Comparison of ENCODE assay signal across 17 mouse cellular contexts in genomic region chr6:97317956-97318355, GRCm38 (mm10).
"Had no signal": no experiment of that assay in that cellular context is flagged by ENCODE, and none has a peak within 500 bp of the region (broad histone marks: within the 10 kb centered on the region; RNA-seq: fewer than 3 reads in every experiment).

No protein-coding gene starts in this region.

- H3K4me1 ChIP-seq: midbrain, embryonic 15.5 days; neural tube, embryonic 13.5 days; stomach, embryonic 15.5 days had no signal

- H3K9ac ChIP-seq: kidney, embryonic 15.5 days; liver, embryonic 15.5 days; midbrain, embryonic 15.5 days; neural tube, embryonic 13.5 days; stomach, embryonic 15.5 days had no signal

- H3K9me3 ChIP-seq: kidney, embryonic 15.5 days; limb, embryonic 10.5 days; liver, embryonic 15.5 days; midbrain, embryonic 15.5 days; neural tube, embryonic 13.5 days; stomach, embryonic 15.5 days had no signal

- H3K4me2 ChIP-seq: kidney, embryonic 15.5 days; liver, embryonic 11.5 days; liver, embryonic 15.5 days; midbrain, embryonic 11.5 days; midbrain, embryonic 15.5 days; neural tube, embryonic 13.5 days; stomach, embryonic 15.5 days had no signal

- ATAC-seq: lung, postnatal 0 days; midbrain, embryonic 15.5 days had no signal

- DNase-seq: kidney, adult 11 months; kidney, postnatal 14 days; lung, adult 2 months; lung, postnatal 36 days; retina, postnatal 1 day; right cerebral cortex, postnatal 4 days; spleen, adult 18-20 months had no signal

- H3K27ac ChIP-seq: kidney, embryonic 15.5 days; left cerebral cortex, adult 2 months; limb, embryonic 10.5 days; liver, embryonic 15.5 days; midbrain, embryonic 15.5 days; neural tube, embryonic 13.5 days; stomach, embryonic 15.5 days had no signal

- H3K4me3 ChIP-seq: kidney, embryonic 15.5 days; left cerebral cortex, adult 2 months; limb, embryonic 10.5 days; liver, embryonic 15.5 days; midbrain, embryonic 15.5 days; neural tube, embryonic 13.5 days; stomach, embryonic 15.5 days had no signal

- H3K36me3 ChIP-seq: kidney, embryonic 15.5 days; limb, embryonic 10.5 days; liver, embryonic 15.5 days; midbrain, embryonic 15.5 days; stomach, embryonic 15.5 days had no signal

- H3K27me3 ChIP-seq: kidney, embryonic 15.5 days; liver, embryonic 15.5 days; midbrain, embryonic 15.5 days; neural tube, embryonic 13.5 days; stomach, embryonic 15.5 days had no signal
